Mouse (Mus musculus): ENCODE data around the gene Tfg.

GRCm38 (mm10) chr16:56705731-56706130, 11.5 kb downstream of the Tfg start:
- TF ChIP-seq CTCF (IDR thresholded peaks at IDR 0.05; ENCODE audit: low read depth) (peak; percentile 25; the same call in 1 of the 2 replicates), EP300 (IDR thresholded peaks at IDR 0.05; ENCODE audit: low read depth) (no peak)
